Mouse (Mus musculus): ENCODE measurements around the gene Nln.

DNA sequence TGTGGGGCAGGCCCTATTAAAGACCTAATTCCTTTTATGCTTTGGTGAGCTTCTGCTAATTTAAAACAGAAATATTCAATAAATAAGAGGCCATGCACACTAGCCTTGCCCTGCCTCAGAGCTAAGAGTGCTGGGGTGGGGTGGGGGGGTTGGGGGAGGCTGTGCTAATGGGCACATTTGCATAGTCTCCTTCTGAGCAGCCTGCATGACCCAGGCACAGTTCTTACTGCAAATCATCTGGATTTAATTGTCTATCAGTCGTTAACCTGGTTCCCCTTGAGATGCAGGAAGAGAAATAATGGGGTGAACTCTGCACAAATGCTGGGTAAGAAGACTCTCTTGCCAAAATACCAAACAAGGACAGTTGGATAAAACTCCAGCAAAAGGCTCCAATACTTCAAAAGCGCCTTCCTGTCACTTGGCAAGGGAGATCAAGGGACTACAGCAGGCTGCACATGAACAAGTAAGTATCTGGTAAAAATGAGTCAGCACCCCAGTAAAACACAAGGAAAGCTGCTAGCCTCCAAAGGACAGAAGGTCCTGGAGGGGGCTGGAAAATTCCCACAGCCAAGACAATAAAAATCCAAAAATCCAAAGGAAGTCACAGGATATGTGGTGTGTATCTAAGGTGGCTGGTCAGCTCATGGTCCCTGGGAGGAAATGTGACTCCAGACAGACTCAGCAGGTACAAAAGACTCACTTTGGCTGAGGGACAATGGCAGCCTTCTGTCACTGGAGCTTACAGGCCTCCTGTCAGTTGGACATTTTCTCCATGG, 47.3 kb downstream of the Nln start:
- no peak for TF ChIP-seq POLR2A (IDR thresholded peaks at IDR 0.05; ENCODE audit: low read depth, low read length)
- no peak for TF ChIP-seq CTCF (IDR thresholded peaks at IDR 0.05; ENCODE audit: extremely low read depth, insufficient read length, insufficient replicate concordance, low read depth, low read length)
